Mouse (Mus musculus) leukemia stem cell, adult 10-12 weeks (primary cell): ENCODE results near the gene Gm11937. TPM values are rescaled to one million over a fixed set of nuclear protein-coding genes. Genes with fewer than 3 reads are reported as not detected.

Experiments used
- polyA plus RNA-seq: library from polyadenylated mRNA; stranded (reverse); fragments of >175 nt; gene quantifications from 2 replicates; pipeline ENCODE4 v1.2.3, GENCODE M21; 2012; ENCODE audit warnings: low replicate concordance

Gene Gm11937
- not detected in 2 replicates for polyA plus RNA-seq

DNA sequence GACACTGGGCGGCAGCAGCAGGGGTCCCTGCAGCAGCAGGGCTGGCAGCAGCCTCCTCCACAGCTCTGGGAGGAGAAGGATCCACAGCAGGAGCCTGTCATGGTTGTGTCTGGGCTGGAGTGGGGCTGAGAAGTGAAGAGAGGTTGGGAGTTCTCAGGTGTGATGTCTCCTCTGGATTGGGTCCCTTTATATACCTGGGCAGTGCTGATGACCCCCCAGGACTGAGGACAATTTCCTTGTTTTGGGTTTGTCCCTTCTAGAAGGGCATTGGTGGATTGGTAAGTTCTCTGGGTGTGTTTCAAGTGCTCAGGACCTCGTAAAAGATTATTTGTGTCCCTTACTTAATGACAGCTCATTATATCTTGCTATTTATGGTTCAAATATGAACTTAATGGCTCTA lies at the start of gene Gm11937:
Gene Gm11937 (minus strand): TSS at position 101 of the 400 bp plus-strand sequence.

DNA sequence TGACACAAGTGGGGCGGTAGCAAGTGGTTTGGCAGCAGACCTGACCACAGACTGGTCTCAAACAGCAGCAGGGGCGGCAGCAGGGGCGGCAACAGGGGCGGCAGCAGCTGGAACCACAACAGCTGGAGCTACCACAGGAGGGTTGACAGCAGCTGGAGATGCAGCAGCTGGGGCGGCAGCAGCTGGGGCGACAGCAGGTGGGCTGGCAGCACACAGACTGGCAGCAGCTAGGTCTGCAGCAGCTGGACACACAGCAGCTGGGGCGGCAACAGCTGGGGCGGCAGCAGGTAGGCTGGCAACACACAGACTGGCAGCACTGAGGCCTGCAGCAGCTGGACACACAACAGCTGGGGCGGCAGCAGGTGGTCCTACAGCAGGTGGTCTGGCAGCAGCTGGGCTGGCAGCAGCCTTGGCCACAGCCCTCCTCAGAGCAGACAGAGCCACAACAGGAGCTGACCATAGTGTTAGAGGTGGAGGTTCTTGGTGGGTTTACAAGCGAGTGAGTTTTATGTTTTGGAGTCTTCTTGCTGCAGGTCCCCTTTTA lies 48.5 kb upstream of the Gm11937 start, which contains the start of gene Gm11563:
Gene Gm11563 (minus strand): TSS at position 494 of the 544 bp plus-strand sequence.

DNA sequence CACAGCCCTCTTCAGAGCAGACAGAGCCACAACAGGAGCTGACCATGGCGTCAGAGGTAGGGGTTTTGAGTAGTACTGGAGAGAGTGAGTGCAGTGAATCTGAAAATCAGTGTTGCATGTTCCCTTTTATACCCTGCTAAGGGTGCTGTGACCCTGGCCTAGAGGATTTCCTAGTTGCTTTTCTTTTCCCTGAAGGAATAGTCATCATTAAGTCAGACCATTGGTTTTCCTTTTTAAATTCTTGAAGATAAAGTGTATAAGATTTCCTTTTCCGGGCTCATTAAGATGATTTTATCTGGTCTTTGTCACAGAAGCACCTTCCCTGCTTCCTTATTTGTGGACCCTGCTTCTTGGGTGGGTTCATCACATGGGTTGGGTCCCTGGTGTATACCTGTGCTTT lies 40.1 kb upstream of the Gm11937 start, which contains the start of gene Gm11555:
Gene Gm11555 (minus strand): TSS at position 101 of the 400 bp plus-strand sequence.

DNA sequence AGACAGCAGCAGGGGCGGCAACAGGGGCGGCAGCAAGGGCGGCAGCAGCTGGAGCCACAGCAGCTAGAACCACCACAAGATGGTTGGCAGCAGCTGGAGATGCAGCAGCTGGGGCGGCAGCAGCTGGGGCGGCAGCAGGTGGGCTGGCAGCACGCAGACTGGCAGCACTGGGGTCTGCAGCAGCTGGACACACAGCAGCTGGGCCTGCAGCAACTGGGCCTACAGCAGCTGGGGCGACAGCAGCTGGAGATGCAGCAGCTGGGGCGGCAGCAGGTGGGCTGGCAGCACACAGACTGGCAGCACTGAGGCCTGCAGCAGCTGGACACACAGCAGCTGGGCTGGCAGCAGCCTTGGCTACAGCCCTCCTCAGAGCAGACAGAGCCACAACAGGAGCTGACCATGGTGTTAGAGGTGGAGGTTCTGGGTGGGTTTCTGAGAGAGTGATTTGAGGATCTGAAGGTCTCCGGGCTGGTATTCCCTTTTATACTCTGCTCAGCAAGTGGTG lies 33.7 kb upstream of the Gm11937 start, which contains the start of gene Krtap4-7:
Gene Krtap4-7 (minus strand): TSS at position 455 of the 505 bp plus-strand sequence.

DNA sequence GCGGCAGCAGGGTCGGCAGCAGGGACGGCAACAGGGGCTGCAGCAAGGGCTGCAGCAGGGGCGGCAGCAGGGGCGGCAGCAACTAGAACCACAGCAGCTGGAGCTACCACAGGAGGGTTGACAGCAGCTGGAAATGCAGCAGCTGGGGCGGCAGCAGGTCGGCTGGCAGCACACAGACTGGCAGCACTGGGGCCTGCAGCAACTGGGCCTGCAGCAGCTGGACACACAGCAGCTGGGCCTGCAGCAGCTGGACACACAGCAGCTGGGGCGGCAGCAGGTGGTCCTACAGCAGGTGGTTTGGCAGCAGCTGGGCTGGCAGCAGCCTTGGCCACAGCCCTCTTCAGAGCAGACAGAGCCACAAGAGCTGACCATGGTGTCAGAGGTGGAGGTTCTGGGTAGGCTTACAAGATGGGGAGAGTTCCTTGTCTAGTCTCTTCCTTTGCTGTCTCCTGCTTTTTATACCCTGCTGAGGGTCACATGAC lies 24.7 kb upstream of the Gm11937 start, which contains the start of gene Krtap4-2:
Gene Krtap4-2 (minus strand): TSS at position 432 of the 482 bp plus-strand sequence.

DNA sequence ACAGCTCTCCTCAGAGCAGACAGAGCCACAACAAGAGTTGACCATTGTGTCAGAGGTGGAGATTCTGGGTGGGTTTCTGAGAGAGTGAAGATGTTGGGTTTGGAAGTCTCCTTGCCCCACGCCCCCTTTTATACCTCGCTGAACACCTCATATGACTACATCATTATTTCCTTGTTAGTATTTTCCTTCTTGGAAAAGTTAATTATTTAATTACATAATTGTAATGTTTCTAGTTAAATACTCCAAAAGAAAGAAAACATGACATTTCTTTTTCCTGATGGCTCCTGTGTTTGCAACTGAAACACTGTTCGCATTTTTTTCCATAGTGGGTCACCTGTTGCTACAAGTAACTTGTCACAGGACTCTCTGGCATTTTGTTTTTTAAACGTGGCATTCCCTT lies 18.1 kb upstream of the Gm11937 start, which contains the start of gene Krtap4-1:
Gene Krtap4-1 (minus strand): TSS at position 101 of the 400 bp plus-strand sequence.

DNA sequence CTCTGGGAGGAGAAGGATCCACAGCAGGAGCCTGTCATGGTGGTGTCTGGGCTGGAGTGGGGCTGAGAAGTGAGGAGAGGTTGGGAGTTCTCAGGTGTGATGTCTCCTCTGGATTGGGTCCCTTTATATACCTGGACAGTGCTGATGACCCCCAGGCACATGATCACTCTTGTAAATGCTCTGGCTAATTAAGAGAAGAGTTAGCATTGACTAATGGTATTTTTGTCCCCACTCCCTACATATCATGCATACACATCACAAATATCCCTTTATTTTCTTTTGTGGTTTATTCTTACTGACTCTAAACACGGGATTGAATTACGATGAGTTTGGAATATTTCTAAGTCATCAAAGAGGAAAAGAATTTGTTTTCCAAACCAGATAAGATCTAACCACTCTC lies 10.3 kb upstream of the Gm11937 start, which contains the start of gene Gm11562:
Gene Gm11562 (minus strand): TSS at position 101 of the 400 bp plus-strand sequence.

DNA sequence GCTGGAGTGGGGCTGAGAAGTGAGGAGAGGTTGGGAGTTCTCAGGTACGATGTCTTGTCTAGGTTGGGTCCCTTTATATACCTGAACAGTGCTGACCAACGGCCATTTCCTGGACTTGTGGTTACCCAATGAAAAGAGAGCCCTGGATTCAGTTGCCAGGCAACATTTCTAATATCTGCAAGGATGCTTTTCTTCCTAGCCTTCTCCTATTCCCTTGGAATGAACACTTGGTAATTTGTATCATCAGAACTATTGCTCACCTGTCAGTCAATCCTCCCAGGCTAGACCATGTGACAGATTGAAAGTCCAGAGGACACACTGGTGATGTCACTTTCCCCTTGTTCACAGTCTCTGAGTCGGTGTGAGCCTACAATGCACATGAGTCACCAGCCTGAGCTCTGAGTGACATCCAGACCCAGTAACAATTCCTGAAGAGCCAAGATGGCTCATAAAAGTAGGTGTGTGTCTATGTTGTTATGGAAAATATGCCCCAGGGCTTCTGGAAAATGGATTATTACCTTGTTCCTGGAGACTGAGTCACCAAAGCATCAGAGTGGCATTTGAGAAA lies 4.9 kb upstream of the Gm11937 start, which contains the start of gene Krtap2-4:
Gene Krtap2-4 (minus strand): TSS at position 51 of the 568 bp plus-strand sequence.

DNA sequence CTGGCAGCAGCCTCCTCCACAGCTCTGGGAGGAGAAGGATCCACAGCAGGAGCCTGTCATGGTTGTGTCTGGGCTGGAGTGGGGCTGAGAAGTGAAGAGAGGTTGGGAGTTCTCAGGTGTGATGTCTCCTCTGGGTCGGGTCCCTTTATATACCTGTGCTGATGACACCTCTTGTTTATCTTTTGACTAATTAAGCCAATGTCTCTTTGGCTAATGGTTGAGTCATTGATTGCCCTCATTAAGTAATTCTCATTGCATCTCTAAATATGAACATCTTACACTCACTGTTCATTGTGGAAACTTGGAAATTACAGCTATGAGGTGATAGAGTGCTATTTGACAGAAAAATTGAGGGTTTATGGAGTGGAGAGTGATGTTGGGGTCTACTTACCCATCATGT lies 6.8 kb downstream of the Gm11937 start, which contains the start of gene Gm11938:
Gene Gm11938 (minus strand): TSS at position 101 of the 400 bp plus-strand sequence.

DNA sequence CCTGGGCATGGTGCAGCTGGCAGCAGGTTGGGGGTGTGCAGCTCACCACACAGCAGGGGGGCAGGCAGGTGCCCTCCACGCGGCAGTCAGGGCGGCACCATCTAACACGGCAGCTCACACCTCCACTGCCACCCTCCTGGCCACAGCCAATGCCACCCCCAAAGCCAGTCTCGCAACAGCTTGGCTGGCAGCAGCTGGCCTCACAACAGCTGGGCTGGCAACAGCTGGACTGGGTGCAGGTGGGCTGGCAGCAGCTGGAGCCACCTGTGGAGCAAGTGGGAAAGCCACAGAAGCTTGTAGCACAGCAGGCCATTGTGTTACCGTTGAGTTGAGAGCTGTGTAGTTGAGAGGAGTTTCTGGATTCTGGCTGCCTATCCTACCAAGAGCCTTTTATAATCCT lies 12.2 kb downstream of the Gm11937 start, which contains the start of gene Krtap9-3:
Gene Krtap9-3 (minus strand): TSS at position 364 of the 400 bp plus-strand sequence.

DNA sequence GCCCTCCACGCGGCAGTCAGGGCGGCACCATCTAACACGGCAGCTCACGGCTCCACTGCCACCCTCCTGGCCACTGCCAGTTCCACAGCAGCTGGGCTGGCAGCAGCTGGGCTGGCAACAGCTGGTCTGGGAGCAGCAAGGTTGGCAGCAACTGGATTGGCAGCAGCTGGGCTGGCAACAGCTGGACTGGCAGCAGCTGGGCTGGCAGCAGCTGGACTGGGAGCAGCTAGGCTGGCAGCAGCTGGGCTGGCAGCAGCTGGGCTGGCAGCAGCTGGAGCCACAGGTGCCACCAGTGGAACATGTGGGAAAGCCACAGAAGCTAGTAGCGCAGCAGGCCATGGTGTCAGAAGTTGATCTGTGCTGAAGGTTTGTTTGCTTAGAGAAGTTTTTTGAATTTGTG lies 19.0 kb downstream of the Gm11937 start, which contains the start of gene Krtap1-3:
Gene Krtap1-3 (minus strand): TSS at position 359 of the 400 bp plus-strand sequence.

DNA sequence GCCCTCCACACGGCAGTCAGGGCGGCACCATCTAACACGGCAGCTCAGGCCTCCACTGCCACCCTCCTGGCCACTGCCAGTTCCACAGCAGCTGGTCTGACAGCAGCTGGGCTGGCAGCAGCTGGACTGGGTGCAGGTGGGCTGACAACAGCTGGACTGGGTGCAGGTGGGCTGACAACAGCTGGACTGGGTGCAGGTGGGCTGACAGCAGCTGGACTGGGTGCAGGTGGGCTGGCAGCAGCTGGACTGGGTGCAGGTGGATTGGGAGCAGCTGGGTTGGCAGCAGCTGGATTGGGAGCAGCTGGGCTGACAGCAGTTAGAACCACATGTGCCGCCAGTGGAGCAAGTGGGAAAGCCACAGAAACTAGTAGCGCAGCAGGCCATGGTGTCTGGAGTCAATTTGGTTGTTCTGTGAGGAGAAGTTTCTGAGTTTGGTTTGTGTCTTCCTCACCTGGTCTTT lies 26.7 kb downstream of the Gm11937 start, which contains the start of gene Krtap1-4:
Gene Krtap1-4 (minus strand): TSS at position 410 of the 460 bp plus-strand sequence.

DNA sequence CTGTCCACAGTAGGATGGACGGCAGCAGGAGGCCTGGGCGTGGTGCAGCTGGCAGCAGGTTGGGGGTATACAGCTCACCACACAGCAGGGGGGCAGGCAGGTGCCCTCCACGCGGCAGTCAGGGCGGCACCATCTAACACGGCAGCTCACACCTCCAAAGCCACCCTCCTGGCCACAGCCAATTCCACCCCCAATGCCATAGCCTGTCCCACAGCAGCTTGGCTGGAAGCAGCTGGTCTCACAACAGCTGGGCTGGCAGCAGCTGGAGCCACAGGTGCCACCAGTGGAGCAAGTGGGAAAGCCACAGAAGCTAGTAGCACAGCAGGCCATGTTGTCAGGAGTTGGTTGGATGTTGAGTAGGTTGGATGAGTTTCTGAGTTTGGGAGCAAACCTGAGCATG lies 29.4 kb downstream of the Gm11937 start, which contains the start of gene Krtap1-5:
Gene Krtap1-5 (minus strand): TSS at position 381 of the 400 bp plus-strand sequence.

DNA sequence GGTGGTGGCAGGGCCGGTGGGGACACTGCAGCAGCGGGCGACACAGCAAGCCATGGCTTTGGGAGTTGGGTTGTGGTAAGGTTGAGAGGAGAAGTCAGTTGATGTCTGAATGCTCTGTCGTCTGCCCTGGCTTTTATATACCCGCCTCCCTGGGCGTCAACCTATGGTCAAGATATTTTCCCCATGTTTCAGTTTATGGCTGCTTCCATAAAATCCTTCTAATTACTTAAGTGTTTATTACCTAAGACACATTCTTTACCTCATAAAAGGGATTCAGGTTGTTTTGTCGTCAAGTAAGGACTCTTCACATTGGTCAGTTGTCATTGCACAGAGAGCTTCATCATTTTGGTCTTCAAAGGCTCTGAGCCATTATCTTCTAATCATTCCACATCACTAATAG lies 43.5 kb downstream of the Gm11937 start, which contains the start of gene Krtap3-1:
Gene Krtap3-1 (minus strand): TSS at position 101 of the 400 bp plus-strand sequence.

Other genes with a start within 250 kb of the Gm11937 start
- not detected in 2 replicates for gene Krt28, start 235.3 kb downstream of the Gm11937 start, polyA plus RNA-seq
- gene Krt10, start 220.8 kb downstream of the Gm11937 start, polyA plus RNA-seq = 1.0 and 5.4 TPM in 2 replicates
- gene Krt12, start 187.9 kb downstream of the Gm11937 start, polyA plus RNA-seq = not detected in 2 replicates
- gene Krt20, start 172.0 kb downstream of the Gm11937 start, polyA plus RNA-seq = not detected in 2 replicates
- gene Krt23, start 117.1 kb downstream of the Gm11937 start, polyA plus RNA-seq = not detected in 2 replicates
- gene Krt39, start 88.9 kb downstream of the Gm11937 start, polyA plus RNA-seq = not detected in 2 replicates
- gene Krt40, start 67.0 kb downstream of the Gm11937 start, polyA plus RNA-seq = not detected in 2 replicates
- gene Krtap3-3, start 59.3 kb downstream of the Gm11937 start, polyA plus RNA-seq = not detected in 2 replicates
- not detected in 2 replicates for gene Krtap3-2, start 53.3 kb downstream of the Gm11937 start, polyA plus RNA-seq
- not detected in 2 replicates for gene Gm11939, start 50.7 kb downstream of the Gm11937 start, polyA plus RNA-seq
- gene Krtap3-1, start 43.6 kb downstream of the Gm11937 start, polyA plus RNA-seq = not detected in 2 replicates
- not detected in 2 replicates for gene Krtap1-5, start 29.2 kb downstream of the Gm11937 start, polyA plus RNA-seq
- gene Krtap1-4, start 26.5 kb downstream of the Gm11937 start, polyA plus RNA-seq = not detected in 2 replicates
- gene Krtap1-3, start 18.9 kb downstream of the Gm11937 start, polyA plus RNA-seq = not detected in 2 replicates
- not detected in 2 replicates for gene Krtap9-3, start 12.1 kb downstream of the Gm11937 start, polyA plus RNA-seq
- not detected in 2 replicates for gene Gm11938, start 6.9 kb downstream of the Gm11937 start, polyA plus RNA-seq
- not detected in 2 replicates for gene Krtap2-4, start 4.7 kb upstream of the Gm11937 start, polyA plus RNA-seq
- gene Gm11562, start 10.2 kb upstream of the Gm11937 start, polyA plus RNA-seq = not detected in 2 replicates
- gene Krtap4-1, start 18.0 kb upstream of the Gm11937 start, polyA plus RNA-seq = not detected in 2 replicates
- gene Krtap4-2, start 24.9 kb upstream of the Gm11937 start, polyA plus RNA-seq = not detected in 2 replicates
- gene Krtap4-7, start 33.9 kb upstream of the Gm11937 start, polyA plus RNA-seq = not detected in 2 replicates
- not detected in 2 replicates for gene Gm11555, start 40.0 kb upstream of the Gm11937 start, polyA plus RNA-seq
- gene Gm11563, start 48.8 kb upstream of the Gm11937 start, polyA plus RNA-seq = not detected in 2 replicates
- not detected in 2 replicates for gene Krtap4-6, start 55.8 kb upstream of the Gm11937 start, polyA plus RNA-seq
- not detected in 2 replicates for gene Gm14190, start 80.6 kb upstream of the Gm11937 start, polyA plus RNA-seq
- gene Gm14180, start 124.1 kb upstream of the Gm11937 start, polyA plus RNA-seq = not detected in 2 replicates
- not detected in 2 replicates for gene Gm11595, start 162.7 kb upstream of the Gm11937 start, polyA plus RNA-seq
- gene Krtap4-8, start 170.5 kb upstream of the Gm11937 start, polyA plus RNA-seq = not detected in 2 replicates
- gene Krtap4-9, start 175.0 kb upstream of the Gm11937 start, polyA plus RNA-seq = not detected in 2 replicates
- gene Gm11596, start 183.3 kb upstream of the Gm11937 start, polyA plus RNA-seq = not detected in 2 replicates
- 0.86 TPM in 1 of 2 replicates, not detected in the other for gene Gm11569, start 188.7 kb upstream of the Gm11937 start, polyA plus RNA-seq
- gene Gm11554, start 194.3 kb upstream of the Gm11937 start, polyA plus RNA-seq = not detected in 2 replicates
- gene Krtap4-13, start 199.7 kb upstream of the Gm11937 start, polyA plus RNA-seq = not detected in 2 replicates
- not detected in 2 replicates for gene Gm11564, start 205.5 kb upstream of the Gm11937 start, polyA plus RNA-seq
- not detected in 2 replicates for gene 2300003K06Rik, start 227.9 kb upstream of the Gm11937 start, polyA plus RNA-seq
- gene Krtap4-16, start 241.4 kb upstream of the Gm11937 start, polyA plus RNA-seq = not detected in 2 replicates
- not detected in 2 replicates for gene Gm11568, start 247.7 kb upstream of the Gm11937 start, polyA plus RNA-seq